Mouse (Mus musculus) lung, adult 2 months (tissue): ENCODE measurements around the gene Plscr3.

Experiments used
- CTCF ChIP-seq: fragments of 200-500 bp; IDR thresholded peaks from 2 replicates; pipeline ENCODE4 v1.5.1; 2011; ENCODE audit warnings: mild to moderate bottlenecking, low read length, control low read depth; ENCODE audit not compliant: insufficient read depth
- POLR2A ChIP-seq: fragments of 200-500 bp; IDR thresholded peaks from 2 replicates; pipeline ENCODE4 v1.6.1; 2011; ENCODE audit warnings: low read depth, mild to moderate bottlenecking, control low read depth, low read length, borderline replicate concordance; ENCODE audit errors: extremely low read depth

DNA sequence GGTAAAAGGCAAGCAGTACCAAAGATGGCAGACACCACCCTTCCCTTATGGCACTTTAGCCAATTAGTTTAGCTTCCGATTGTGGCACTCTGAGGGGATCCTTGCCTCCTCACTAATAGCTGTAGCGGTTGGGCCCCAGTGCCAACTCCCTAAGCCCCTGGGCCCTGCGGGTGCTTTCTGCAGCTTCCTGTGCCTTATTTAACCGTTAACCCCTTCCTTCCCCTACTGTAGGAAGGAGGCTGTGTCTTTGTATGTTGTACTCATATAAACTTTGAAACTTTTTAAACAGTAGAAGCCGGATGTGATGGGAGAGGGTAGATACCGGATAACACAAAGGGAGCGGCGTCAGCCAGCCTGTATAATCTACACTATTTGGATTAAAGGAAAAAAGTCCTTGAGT lies 4.6 kb downstream of the Plscr3 start:
- TF ChIP-seq CTCF = no peak
- no peak for TF ChIP-seq POLR2A
